Mouse (Mus musculus): ENCODE measurements around the gene Gng8. TPM values are rescaled to one million over a fixed set of nuclear protein-coding genes. Genes with fewer than 3 reads are reported as not detected.

The Gng8 gene
- polyA plus RNA-seq, 1 experiment from 2014 or later: 12.1 TPM

GRCm38 (mm10) chr7:16919395-16920149 is 28.0 kb downstream of the Gng8 start:
- 91% methylated on average over 13 of the region's 13 CpGs for WGBS
- ATAC-seq (ENCODE audit: low FRiP score, low read depth): no peak
- Histone ChIP-seq H3K4me1 (peaks cover 43% of the 10 kb centered on the region), H3K4me2 (replicated peaks) (peak overlapping the region; percentile 83), H3K4me3 (0 out of 2 replicates have a peak overlapping the region, but pooled peaks have one; percentile 13), H3K36me3 (peaks cover 55% of the 10 kb centered on the region), H3K27me3 (no peaks in the 10 kb centered on the region), H3K9ac (replicated peaks) (no peak overlapping the region; the same call in 1 of the 2 replicates), H3K27ac (replicated peaks) (0 out of 2 replicates have a peak overlapping the region, but pooled peaks have one; percentile 7), H3K9me3 (no peaks in the 10 kb centered on the region)

- Histone ChIP-seq H3K9me3 (no peaks in the 10 kb centered on the region), H3K27ac (replicated peaks) (0 out of 2 replicates have a peak overlapping the region, but pooled peaks have one; percentile 7), H3K4me3 (0 out of 2 replicates have a peak overlapping the region, but pooled peaks have one; percentile 13), H3K4me1 (peaks cover 43% of the 10 kb centered on the region), H3K9ac (replicated peaks) (no peak overlapping the region), H3K4me2 (replicated peaks) (peak overlapping the region; percentile 83), H3K27me3 (no peaks in the 10 kb centered on the region), H3K36me3 (peaks cover 49% of the 10 kb centered on the region)
- WGBS: 85% methylated on average over 7 of the region's 7 CpGs
- no peak for ATAC-seq (ENCODE audit: low FRiP score, low read depth)
These were observed 28.6 kb downstream of the Gng8 start for GRCm38 (mm10) chr7:16920150-16920579.

GRCm38 (mm10) chr7:16920818-16921791 is 29.5 kb downstream of the Gng8 start:
- no peak for ATAC-seq (ENCODE audit: low FRiP score, low read depth)
- Histone ChIP-seq H3K9me3 (no peaks in the 10 kb centered on the region), H3K4me1 (peaks cover 43% of the 10 kb centered on the region), H3K27ac (replicated peaks) (peak overlapping the region; percentile 94), H3K36me3 (peaks cover 41% of the 10 kb centered on the region), H3K9ac (replicated peaks) (peak overlapping the region; percentile 99), H3K4me2 (replicated peaks) (peak overlapping the region; percentile 83), H3K27me3 (no peaks in the 10 kb centered on the region), H3K4me3 (peak overlapping the region; percentile 90)
- 49% methylated on average over 21 of the region's 21 CpGs for WGBS

- Histone ChIP-seq H3K27ac (replicated peaks) (peak overlapping the region; percentile 94), H3K9ac (replicated peaks) (peak overlapping the region; percentile 99), H3K36me3 (peaks cover 33% of the 10 kb centered on the region), H3K27me3 (no peaks in the 10 kb centered on the region), H3K4me1 (peaks cover 43% of the 10 kb centered on the region), H3K4me2 (replicated peaks) (peak overlapping the region; percentile 83), H3K9me3 (no peaks in the 10 kb centered on the region), H3K4me3 (peak overlapping the region; percentile 90)
- 52% methylated on average over 6 of the region's 6 CpGs for WGBS
- ATAC-seq (ENCODE audit: low FRiP score, low read depth): no peak
These were observed 30.3 kb downstream of the Gng8 start for GRCm38 (mm10) chr7:16921881-16922335.

- no peak for ATAC-seq (ENCODE audit: low FRiP score, low read depth)
- H3K4me3 ChIP-seq: peak overlapping the region; percentile 90
- H3K9me3 ChIP-seq: no peaks in the 10 kb centered on the region
- peak overlapping the region; percentile 83 for H3K4me2 ChIP-seq (replicated peaks)
- H3K9ac ChIP-seq (replicated peaks): peak overlapping the region; percentile 99
- WGBS: 46% methylated on average over 10 of the region's 10 CpGs
- peaks cover 27% of the 10 kb centered on the region for H3K36me3 ChIP-seq
- H3K27me3 ChIP-seq: no peaks in the 10 kb centered on the region
- peaks cover 43% of the 10 kb centered on the region for H3K4me1 ChIP-seq
- H3K27ac ChIP-seq (replicated peaks): peak overlapping the region; percentile 94
These were observed 30.9 kb downstream of the Gng8 start for GRCm38 (mm10) chr7:16922360-16922973.

- ATAC-seq (ENCODE audit: low FRiP score, low read depth): peak; percentile 8; the same call in 1 of the 2 replicates
- peaks cover 17% of the 10 kb centered on the region for H3K36me3 ChIP-seq
- H3K27ac ChIP-seq (replicated peaks): peak overlapping the region; percentile 94
- peak overlapping the region; percentile 90 for H3K4me3 ChIP-seq
- peak overlapping the region; percentile 99 for H3K9ac ChIP-seq (replicated peaks)
- no peaks in the 10 kb centered on the region for H3K9me3 ChIP-seq
- H3K4me2 ChIP-seq (replicated peaks): peak overlapping the region; percentile 83
- no peaks in the 10 kb centered on the region for H3K27me3 ChIP-seq
- H3K4me1 ChIP-seq: peaks cover 42% of the 10 kb centered on the region
- WGBS: under 1% methylated on average over 29 of the region's 57 CpGs
These were observed 31.9 kb downstream of the Gng8 start for GRCm38 (mm10) chr7:16923283-16924036.

DNA sequence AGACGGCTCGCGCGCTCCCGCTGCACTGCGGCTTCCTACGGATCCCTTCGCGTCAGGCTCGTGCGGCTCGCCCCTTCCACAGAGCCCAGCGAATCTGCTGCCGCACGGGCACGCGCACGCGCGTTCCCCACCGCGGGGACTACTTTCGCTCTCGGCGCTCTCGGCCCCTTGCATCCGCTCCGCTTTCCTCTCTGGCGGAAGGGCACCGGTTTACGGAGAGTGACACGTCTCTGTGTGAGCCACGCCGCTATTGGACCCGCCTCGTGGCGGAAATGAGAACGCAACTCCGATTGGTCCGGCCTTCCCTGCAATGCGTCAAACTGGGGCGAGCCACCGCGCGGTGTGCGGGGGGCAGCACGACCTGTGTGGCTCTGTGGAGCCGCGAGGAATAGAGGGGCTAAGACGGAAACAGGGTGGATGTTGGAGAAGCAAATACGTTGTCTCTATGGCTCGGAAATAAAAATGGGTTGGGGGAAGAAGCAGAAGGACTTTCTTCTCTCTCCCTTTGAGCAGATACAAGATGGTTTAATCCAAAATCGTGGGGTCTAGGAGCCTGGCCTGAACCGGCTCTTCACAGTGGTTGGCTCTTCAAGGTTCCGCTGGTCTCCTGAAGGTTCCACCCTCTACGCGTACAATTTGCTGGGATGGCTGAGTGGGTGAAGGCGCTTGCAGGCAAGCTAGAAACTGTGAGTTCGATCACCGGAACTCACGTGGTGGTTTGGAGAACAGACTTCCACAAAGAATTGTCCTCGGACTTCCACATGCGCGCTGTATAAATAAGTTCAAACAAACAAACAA is 32.6 kb downstream of the Gng8 start, which contains the start of gene Calm3:
Gene Calm3 (minus strand): TSS at position 78 of the 798 bp plus-strand sequence.
- Histone ChIP-seq H3K27me3 (no peaks in the 10 kb centered on the region), H3K9me3 (no peaks in the 10 kb centered on the region), H3K36me3 (peaks cover 9% of the 10 kb centered on the region), H3K9ac (replicated peaks) (peak within 1 kb of the TSS; percentile 99), H3K4me1 (peaks cover 35% of the 10 kb centered on the region), H3K27ac (replicated peaks) (peak within 1 kb of the TSS; percentile 94), H3K4me3 (peak within 1 kb of the TSS; percentile 90), H3K4me2 (replicated peaks) (peak within 1 kb of the TSS; percentile 83)
- peak; percentile 90 for ATAC-seq (ENCODE audit: low FRiP score, low read depth)
- 3% methylated on average over 63 of the region's 64 CpGs for WGBS

DNA sequence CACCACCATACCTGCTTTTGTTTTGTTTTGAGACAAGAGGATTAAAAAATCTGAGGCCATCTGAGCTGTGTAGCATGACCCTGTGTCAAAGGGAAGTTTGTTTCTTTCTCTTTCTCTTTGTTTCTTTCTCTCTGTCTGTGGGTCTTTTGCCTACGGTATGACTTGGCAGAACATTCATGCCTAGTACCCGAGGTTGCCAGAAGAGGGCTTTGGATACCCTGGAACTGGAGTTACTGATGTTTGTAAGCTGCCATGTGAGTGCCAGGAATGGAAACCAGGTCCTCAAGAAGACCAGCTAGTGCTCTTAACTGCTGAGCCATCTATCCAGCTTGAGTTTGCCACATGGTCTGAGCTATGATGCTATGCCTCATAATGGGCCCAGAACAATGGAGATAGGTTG is 36.8 kb downstream of the Gng8 start:
- Histone ChIP-seq H3K4me1 (peaks cover 12% of the 10 kb centered on the region), H3K9me3 (no peaks in the 10 kb centered on the region), H3K9ac (replicated peaks) (no peak overlapping the region), H3K4me3 (no peak overlapping the region), H3K4me2 (replicated peaks) (no peak overlapping the region), H3K36me3 (no peaks in the 10 kb centered on the region), H3K27ac (replicated peaks) (no peak overlapping the region), H3K27me3 (no peaks in the 10 kb centered on the region)
- 49% methylated on average over 2 of the region's 2 CpGs for WGBS
- no peak for ATAC-seq (ENCODE audit: low FRiP score, low read depth)

DNA sequence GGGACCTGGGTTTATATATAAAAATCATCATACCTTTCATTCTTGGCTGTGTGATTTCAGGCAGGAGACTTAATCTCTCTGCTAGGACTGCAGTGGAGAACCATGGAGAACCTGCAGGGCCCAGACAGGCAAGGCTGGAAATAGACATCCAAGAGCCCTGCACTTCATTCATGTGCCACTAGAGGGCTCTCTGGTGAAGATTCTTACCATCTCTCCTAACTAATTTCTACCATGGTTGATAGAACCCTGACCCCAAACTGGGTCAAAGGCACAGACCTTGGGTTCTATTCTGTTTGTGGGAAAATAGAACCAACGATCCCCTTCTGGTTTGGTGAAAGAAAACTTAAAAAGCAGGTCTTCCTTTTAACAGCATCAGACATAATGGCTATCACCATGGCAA is 39.3 kb downstream of the Gng8 start:
- no peaks in the 10 kb centered on the region for H3K27me3 ChIP-seq
- peaks cover 16% of the 10 kb centered on the region for H3K4me1 ChIP-seq
- no peaks in the 10 kb centered on the region for H3K9me3 ChIP-seq
- H3K9ac ChIP-seq (replicated peaks): no peak overlapping the region
- WGBS: 3% methylated on average over 1 of the region's 1 CpGs
- H3K4me2 ChIP-seq (replicated peaks): no peak overlapping the region
- ATAC-seq (ENCODE audit: low FRiP score, low read depth): no peak
- H3K4me3 ChIP-seq: no peak overlapping the region
- no peak overlapping the region for H3K27ac ChIP-seq (replicated peaks)
- no peaks in the 10 kb centered on the region for H3K36me3 ChIP-seq

- no peak overlapping the region for H3K27ac ChIP-seq (replicated peaks)
- peak; percentile 64 for ATAC-seq (ENCODE audit: low FRiP score, low read depth)
- H3K36me3 ChIP-seq: no peaks in the 10 kb centered on the region
- no peaks in the 10 kb centered on the region for H3K27me3 ChIP-seq
- 19% methylated on average over 14 of the region's 14 CpGs for WGBS
- H3K4me1 ChIP-seq: peaks cover 16% of the 10 kb centered on the region
- no peak overlapping the region for H3K9ac ChIP-seq (replicated peaks)
- no peaks in the 10 kb centered on the region for H3K9me3 ChIP-seq
- no peak overlapping the region for H3K4me2 ChIP-seq (replicated peaks)
- H3K4me3 ChIP-seq: no peak overlapping the region
These were observed 40.5 kb downstream of the Gng8 start for GRCm38 (mm10) chr7:16931968-16932627.

All from midbrain, embryonic 12.5 days (tissue).